Mouse (Mus musculus) ES-Bruce4 (cell line): ENCODE measurements around the gene Eif4a1.

Experiments
- CTCF ChIP-seq: IDR thresholded peaks from one replicate; pipeline ENCODE4 v1.8.1; 2011; ENCODE audit warnings: low read depth, low read length
- EP300 ChIP-seq: IDR thresholded peaks from 2 replicates; pipeline ENCODE4 v1.6.1; 2011; ENCODE audit warnings: low read depth, low read length; ENCODE audit not compliant: insufficient read depth
- POLR2A ChIP-seq: IDR thresholded peaks from one replicate; pipeline ENCODE4 v1.8.1; 2011; ENCODE audit warnings: low read length; ENCODE audit not compliant: insufficient read depth

GRCm38 (mm10) chr11:69710470-69710869 lies 38.2 kb upstream of the Eif4a1 start:
- TF ChIP-seq CTCF (no peak), POLR2A (no peak), EP300 (peak; percentile 60; the same call in 1 of the 2 replicates)
